Mouse (Mus musculus) B cell, adult (primary cell): ENCODE results near the gene Serinc4. TPM values are rescaled to one million over a fixed set of nuclear protein-coding genes. Genes with fewer than 3 reads are reported as not detected.

ENCODE experiments used
- total RNA-seq: library from RNA; stranded (reverse); gene quantifications from 4 replicates; pipeline ENCODE4 v1.2.4, GENCODE M21; 2023; ENCODE audit not compliant: inconsistent age

Serinc4 gene
- 0.58 to 1.4 TPM (median 0.70 TPM) in 4 replicates for total RNA-seq

GRCm38 (mm10) chr2:121456692-121457642 lies at the start of gene Serinc4:
TSS of gene Serinc4 (minus strand) at chr2:121456781.

GRCm38 (mm10) chr2:121473301-121474179 lies 17.0 kb upstream of the Serinc4 start, which contains the start of gene Mfap1b:
TSS of gene Mfap1b (minus strand) at chr2:121474067.

GRCm38 (mm10) chr2:121452990-121453389 lies 3.6 kb downstream of the Serinc4 start, which contains the start of gene Hypk:
TSS of gene Hypk (plus strand) at chr2:121453290.

GRCm38 (mm10) chr2:121448739-121449535 lies 7.6 kb downstream of the Serinc4 start, which contains the start of gene Serf2:
TSS of gene Serf2 (plus strand) at chr2:121449195.

GRCm38 (mm10) chr2:121444178-121444577 lies 12.4 kb downstream of the Serinc4 start, which contains the start of gene Ell3:
TSS of gene Ell3 (minus strand) at chr2:121444278.

GRCm38 (mm10) chr2:121413387-121414042 lies 43.1 kb downstream of the Serinc4 start, which contains the start of the genes Pdia3 and Catsper2:
TSS of gene Pdia3 (plus strand) at chr2:121413775.
TSS of gene Catsper2 (minus strand) at chr2:121413792.

Other genes with a start within 250 kb of the Serinc4 start
- gene Trp53bp1, start 185.4 kb downstream of the Serinc4 start, total RNA-seq = 80.7 to 99.9 TPM (median 95.7 TPM) in 4 replicates
- gene Map1a, start 167.2 kb downstream of the Serinc4 start, total RNA-seq = 0.06 to 0.61 TPM (median 0.11 TPM) in 4 replicates
- 25.8 to 32.5 TPM (median 27.5 TPM) in 4 replicates for gene Ppip5k1, start 101.4 kb downstream of the Serinc4 start, total RNA-seq
- not detected in 4 replicates for gene Ckmt1, start 99.1 kb downstream of the Serinc4 start, total RNA-seq
- 0.09 TPM in 1 of 4 replicates, not detected in the others for gene Strc, start 69.6 kb downstream of the Serinc4 start, total RNA-seq
- gene Pdia3, start 43.0 kb downstream of the Serinc4 start, total RNA-seq = 149 to 163 TPM (median 152 TPM) in 4 replicates
- 2.7 to 2.9 TPM (median 2.7 TPM) in 4 replicates for gene Catsper2, start 43.0 kb downstream of the Serinc4 start, total RNA-seq
- gene Ell3, start 12.5 kb downstream of the Serinc4 start, total RNA-seq = 81.8 to 98.2 TPM (median 88.5 TPM) in 4 replicates
- 263 to 333 TPM (median 283 TPM) in 4 replicates for gene Serf2, start 7.6 kb downstream of the Serinc4 start, total RNA-seq
- 33.7 to 42.6 TPM (median 34.8 TPM) in 4 replicates for gene Hypk, start 3.5 kb downstream of the Serinc4 start, total RNA-seq
- 44.1 to 51.4 TPM (median 47.3 TPM) in 4 replicates for gene Mfap1b, start 17.3 kb upstream of the Serinc4 start, total RNA-seq
- 44.7 to 51.3 TPM (median 49.1 TPM) in 4 replicates for gene Mfap1a, start 49.9 kb upstream of the Serinc4 start, total RNA-seq
- 12.9 to 18.0 TPM (median 16.6 TPM) in 4 replicates for gene Wdr76, start 49.9 kb upstream of the Serinc4 start, total RNA-seq